Mouse (Mus musculus) ovary, postnatal 14 days (tissue): ENCODE results near the gene Prss16.
A peak's percentile ranks its signal among the peaks of the same experiment; 100 is the strongest.

Source experiments
- DNase-seq: peaks from one replicate; pipeline ENCODE4 v3.0.0; 2022; ENCODE audit warnings: low spot score

The Prss16 gene

GRCm38 (mm10) chr13:22009642-22010041 is at the start of gene Prss16:
Gene Prss16, minus strand, starts transcription at chr13:22009742.
- DNase-seq, result no peak

- no peak for DNase-seq
Measured at GRCm38 (mm10) chr13:22053754-22054153, 44.2 kb upstream of the Prss16 start.

DNA sequence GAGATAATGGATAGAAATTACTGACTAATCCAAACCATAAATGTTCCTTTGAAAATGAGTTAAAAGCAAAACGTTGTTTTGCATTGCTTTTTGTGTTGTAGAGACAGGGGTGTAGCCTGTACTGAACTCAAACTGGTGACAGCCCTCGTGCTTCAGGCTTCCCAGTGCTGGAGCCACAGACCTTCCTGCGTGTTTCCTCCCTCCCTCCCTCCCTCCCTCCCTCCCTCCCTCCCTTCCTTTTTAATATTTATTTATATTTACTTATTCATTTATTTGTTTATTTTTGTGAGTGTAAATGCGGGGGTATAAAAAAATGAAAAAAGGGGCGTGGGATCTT is 41.9 kb upstream of the Prss16 start:
- DNase-seq, result no peak

- DNase-seq, result peak; percentile 75
Measured at GRCm38 (mm10) chr13:22050591-22051522, 41.3 kb upstream of the Prss16 start.

DNA sequence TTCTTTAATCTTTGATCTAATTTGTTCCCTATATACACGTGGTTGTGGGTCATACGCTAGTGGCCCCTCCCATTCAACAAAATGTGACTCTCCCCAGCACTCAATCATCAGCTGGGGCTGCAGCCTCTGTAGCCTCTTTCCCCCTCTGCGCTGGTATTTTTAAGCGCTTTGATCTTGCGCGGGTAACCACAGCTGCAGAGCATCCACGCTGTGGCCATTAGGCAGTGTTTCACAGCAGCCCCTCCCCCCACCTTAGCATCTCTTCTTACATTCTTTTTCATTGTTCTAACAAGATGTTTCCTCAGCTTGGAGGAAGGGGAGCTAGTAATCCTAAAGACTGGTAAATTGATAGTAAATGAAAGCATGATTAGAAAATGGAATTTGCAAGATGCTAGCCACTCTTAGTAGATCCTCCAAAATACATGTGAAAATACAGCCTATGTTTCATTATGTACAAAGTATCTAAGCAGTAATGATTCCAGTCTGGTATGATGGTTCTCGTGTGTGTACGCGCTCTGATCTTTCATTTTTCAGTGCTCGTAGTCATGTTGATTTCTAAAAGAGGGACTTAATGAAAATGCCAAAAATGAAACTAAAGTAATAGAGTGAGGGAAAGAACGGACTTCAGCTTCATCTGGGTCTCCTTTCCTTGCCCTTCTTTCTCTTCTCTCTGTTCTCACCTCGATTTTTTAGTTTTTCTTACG is 40.3 kb upstream of the Prss16 start:
- DNase-seq, result no peak

GRCm38 (mm10) chr13:22049041-22049440 is 39.5 kb upstream of the Prss16 start:
- no peak for DNase-seq

- no peak for DNase-seq
Measured at GRCm38 (mm10) chr13:22045311-22045710, 35.8 kb upstream of the Prss16 start.

- no peak for DNase-seq
Measured at GRCm38 (mm10) chr13:22044432-22045155, 35.1 kb upstream of the Prss16 start.

DNA sequence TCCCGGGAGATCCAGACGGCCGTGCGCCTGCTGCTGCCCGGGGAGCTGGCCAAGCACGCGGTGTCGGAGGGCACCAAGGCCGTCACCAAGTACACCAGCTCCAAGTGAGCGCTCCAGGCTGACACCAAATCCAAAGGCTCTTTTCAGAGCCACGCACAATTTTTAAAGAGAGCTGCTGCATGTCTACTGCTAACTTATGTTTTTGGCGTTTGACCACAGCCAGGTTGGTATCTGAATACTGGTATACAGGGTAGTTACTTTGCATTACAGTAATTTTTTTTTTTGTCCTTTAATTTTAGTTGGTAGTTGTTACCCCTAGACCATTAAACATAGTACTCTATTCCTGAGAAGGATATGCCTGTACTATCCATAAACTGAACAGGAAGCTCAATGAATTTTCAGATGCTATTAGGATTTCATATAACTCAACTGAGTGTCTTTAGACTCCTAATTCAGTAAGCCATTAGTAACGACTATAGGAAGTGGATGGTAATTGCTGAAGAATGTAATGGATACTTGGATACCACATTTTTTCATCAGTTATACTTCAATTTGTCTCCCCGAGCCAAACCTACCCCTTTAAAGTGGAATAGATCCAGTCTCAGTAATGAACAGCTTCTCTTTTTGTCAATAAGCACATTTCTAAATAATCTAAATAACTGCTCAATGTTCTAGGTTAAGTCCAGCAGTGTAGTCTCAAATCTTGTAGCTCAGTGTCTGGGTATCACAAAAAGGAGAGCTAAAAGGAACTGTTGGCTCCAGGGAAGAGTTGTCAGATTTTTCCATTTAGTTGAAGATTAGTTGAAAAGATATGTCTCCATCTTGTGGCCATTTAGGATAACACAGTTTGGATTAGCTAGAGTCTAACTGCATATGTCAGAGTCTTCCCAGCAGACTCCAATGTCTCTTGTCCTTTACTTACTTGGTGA is 34.2 kb upstream of the Prss16 start:
- no peak for DNase-seq

DNA sequence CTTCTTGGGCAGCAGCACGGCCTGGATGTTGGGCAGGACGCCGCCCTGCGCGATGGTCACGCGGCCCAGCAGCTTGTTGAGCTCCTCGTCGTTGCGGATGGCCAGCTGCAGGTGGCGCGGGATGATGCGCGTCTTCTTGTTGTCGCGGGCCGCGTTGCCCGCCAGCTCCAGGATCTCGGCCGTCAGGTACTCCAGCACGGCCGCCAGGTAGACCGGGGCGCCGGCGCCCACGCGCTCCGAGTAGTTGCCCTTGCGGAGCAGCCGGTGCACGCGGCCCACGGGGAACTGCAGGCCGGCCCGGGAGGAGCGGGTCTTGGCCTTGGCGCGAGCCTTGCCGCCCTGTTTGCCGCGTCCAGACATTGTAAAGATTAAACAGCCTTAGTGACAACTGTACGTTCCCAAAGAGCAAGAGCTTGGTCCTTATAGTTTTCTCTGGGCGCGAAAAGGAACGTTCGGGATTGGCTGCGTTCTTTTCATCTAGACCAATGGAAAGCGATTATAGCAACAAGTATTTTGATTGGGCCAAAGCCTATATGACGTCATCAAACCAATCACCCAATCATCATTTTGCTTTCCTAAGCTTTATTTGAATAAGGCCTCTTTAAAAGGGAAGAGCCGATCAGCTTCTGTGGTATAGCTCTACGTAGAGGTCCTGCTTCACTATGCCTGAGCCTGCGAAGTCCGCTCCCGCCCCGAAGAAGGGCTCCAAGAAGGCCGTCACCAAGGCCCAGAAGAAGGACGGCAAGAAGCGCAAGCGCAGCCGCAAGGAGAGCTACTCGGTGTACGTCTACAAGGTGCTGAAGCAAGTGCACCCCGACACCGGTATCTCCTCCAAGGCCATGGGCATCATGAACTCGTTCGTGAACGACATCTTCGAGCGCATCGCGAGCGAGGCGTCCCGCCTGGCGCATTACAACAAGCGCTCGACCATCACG is 33.3 kb upstream of the Prss16 start, which contains the start of the genes Hist1h2ag and Hist1h2bj:
Hist1h2ag (minus strand) TSS at position 377 of the 935 bp plus-strand sequence.
Hist1h2bj (plus strand) TSS at position 647 of the 935 bp plus-strand sequence.
- peak; percentile 81 for DNase-seq

GRCm38 (mm10) chr13:22041651-22042567 is 32.4 kb upstream of the Prss16 start:
- no peak for DNase-seq

- DNase-seq, result peak; percentile 98
Measured at GRCm38 (mm10) chr13:22041142-22041536, 31.6 kb upstream of the Prss16 start, which contains the start of gene Hist1h4i. Gene Hist1h4i, minus strand, starts transcription at chr13:22041362.

DNA sequence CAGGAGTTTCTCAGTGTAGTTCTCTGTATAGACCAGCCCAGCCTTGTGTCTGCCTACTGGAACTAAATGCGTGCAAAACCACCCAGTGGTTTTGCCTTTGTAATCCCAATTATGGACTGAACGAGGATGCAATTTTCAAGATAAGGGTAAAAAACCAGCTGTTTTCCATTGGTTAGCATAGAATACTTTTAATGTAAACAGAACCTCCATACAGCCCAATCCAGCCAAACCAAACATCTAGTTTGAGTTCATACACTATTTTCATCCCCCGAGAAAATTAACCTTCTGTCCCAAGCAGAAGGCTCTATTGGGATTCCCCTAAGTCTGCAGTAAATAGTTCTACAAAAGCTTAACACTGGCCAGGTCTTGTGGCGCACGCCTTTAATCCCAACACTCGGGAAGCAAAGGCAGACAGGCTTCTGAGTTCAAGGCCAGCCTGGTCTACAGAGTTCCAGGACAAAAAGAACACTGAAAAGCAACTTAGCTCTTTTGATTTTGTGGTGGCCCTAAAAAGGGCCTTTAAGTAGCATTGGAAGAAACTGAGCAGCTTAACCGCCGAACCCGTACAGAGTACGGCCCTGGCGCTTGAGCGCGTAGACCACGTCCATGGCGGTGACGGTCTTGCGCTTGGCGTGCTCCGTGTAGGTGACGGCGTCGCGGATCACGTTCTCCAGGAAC is 31.1 kb upstream of the Prss16 start:
- no peak for DNase-seq

DNA sequence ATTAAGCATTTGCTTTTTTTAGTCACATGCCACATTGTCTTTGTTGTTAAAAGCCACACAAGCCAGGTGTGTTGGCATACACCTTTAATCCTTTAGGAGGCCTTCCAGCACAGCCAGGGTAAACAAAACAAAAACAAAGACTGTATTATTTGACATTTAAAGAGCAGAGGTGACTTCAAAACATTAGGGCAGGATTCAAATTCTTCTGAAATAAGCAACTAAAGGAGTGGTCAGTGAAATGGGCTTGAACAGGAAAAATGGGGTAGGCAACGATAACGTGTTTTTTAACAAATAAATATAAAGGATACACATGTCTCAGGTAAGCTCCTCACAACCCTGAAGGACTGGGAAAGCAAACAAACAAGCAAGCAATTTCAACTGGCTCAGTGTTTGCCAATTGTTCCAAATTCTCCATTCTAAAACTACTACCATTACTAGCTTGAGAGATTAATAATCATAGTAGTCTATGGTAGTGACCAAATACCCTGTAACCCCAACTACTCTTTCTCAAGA is 30.5 kb upstream of the Prss16 start:
- no peak for DNase-seq

GRCm38 (mm10) chr13:22039364-22039763 is 29.8 kb upstream of the Prss16 start:
- no peak for DNase-seq

DNA sequence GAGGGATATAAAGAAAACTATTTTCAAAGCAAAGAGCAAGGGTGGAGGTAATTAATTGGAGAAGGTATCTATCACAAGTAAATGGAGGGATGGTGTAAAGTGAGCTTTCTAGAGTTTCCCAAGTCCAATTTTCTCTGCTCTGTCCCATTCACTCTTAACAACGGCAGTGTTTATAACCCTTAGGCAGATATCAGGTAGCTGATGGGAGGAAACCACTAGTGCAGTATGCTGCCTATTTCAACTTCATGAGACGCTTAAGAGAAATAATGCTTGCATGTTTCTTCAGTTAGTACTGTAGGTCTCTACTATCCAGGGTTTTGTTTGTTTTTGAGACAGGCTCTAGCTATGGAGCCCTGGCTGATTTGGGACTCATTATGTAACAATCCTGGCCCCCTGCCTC is 27.9 kb upstream of the Prss16 start:
- DNase-seq, result no peak

- no peak for DNase-seq
Measured at GRCm38 (mm10) chr13:22036986-22037385, 27.4 kb upstream of the Prss16 start.
